Mouse (Mus musculus) lung, embryonic 14.5 days (tissue): ENCODE measurements around the gene Tomm40. TPM values are rescaled to one million over a fixed set of nuclear protein-coding genes. Genes with fewer than 3 reads are reported as not detected.
A peak's percentile ranks its signal among the peaks of the same experiment; 100 is the strongest.

Source experiments
- ATAC-seq: fragments of 200-750 bp; cut with Nextera tagmentation; 2 replicates; pipeline ENCODE4 v1.8.0; 2017; ENCODE audit warnings: mild to moderate bottlenecking, moderate TSS enrichment, moderate library complexity; ENCODE audit not compliant: insufficient read depth
- DNase-seq: peaks from one replicate; pipeline ENCODE4 v3.0.0-alpha.2; 2015
- H3K27ac ChIP-seq: fragments of 300-500 bp; sonication (generic); 2 replicates; pipeline ENCODE4 v1.5.1; 2014; ENCODE audit warnings: low read depth, mild to moderate bottlenecking, moderate library complexity
- H3K27me3 ChIP-seq: fragments of 300-500 bp; sonication (generic); 2 replicates; pipeline ENCODE4 v1.6.1; 2014; ENCODE audit warnings: low read length, control low read depth; ENCODE audit not compliant: insufficient read depth
- H3K36me3 ChIP-seq: fragments of 300-500 bp; sonication (generic); 2 replicates; pipeline ENCODE4 v1.6.1; 2014; ENCODE audit warnings: control low read depth; ENCODE audit not compliant: insufficient read depth
- H3K4me1 ChIP-seq: fragments of 300-500 bp; sonication (generic); 2 replicates; pipeline ENCODE4 v1.6.1; 2014; ENCODE audit warnings: antibody characterized with exemption, control low read depth; ENCODE audit not compliant: insufficient read depth
- H3K4me2 ChIP-seq: fragments of 300-500 bp; sonication (generic); 2 replicates; pipeline ENCODE4 v1.6.1; 2014; ENCODE audit warnings: mild to moderate bottlenecking
- H3K4me3 ChIP-seq: fragments of 300-500 bp; sonication (generic); 2 replicates; pipeline ENCODE4 v1.5.1; 2014; ENCODE audit warnings: low read depth, low read length
- H3K9ac ChIP-seq: fragments of 300-500 bp; sonication (generic); 2 replicates; pipeline ENCODE4 v1.6.1; 2014
- H3K9me3 ChIP-seq: fragments of 300-500 bp; sonication (generic); 2 replicates; pipeline ENCODE4 v1.6.1; 2016; ENCODE audit warnings: low read depth, low read length, control low read depth
- CTCF ChIP-seq: IDR thresholded peaks from 2 replicates; pipeline ENCODE4 v1.5.1; 2016; ENCODE audit warnings: antibody characterized with exemption, low read depth
- WGBS: fragments of 180-500 bp; shearing (Covaris S2); extraction: QIAGEN DNeasy Blood & Tissue Kit; methylation state at CpG from one replicate; pipeline ENCODE4 v1.1.7; 2014; 5-methylcytosine and 5-hydroxymethylcytosine counted together
- polyA plus RNA-seq: library from polyadenylated mRNA; unstranded; fragments of >200 nt; fragmentation: Nextera tagmentation; extraction: Ambion mirVana; gene quantifications from 2 replicates; pipeline ENCODE4 v1.2.1, GENCODE M21; 2014

Gene Tomm40
- polyA plus RNA-seq, 1 experiment from 2014 or later = 168 TPM

DNA sequence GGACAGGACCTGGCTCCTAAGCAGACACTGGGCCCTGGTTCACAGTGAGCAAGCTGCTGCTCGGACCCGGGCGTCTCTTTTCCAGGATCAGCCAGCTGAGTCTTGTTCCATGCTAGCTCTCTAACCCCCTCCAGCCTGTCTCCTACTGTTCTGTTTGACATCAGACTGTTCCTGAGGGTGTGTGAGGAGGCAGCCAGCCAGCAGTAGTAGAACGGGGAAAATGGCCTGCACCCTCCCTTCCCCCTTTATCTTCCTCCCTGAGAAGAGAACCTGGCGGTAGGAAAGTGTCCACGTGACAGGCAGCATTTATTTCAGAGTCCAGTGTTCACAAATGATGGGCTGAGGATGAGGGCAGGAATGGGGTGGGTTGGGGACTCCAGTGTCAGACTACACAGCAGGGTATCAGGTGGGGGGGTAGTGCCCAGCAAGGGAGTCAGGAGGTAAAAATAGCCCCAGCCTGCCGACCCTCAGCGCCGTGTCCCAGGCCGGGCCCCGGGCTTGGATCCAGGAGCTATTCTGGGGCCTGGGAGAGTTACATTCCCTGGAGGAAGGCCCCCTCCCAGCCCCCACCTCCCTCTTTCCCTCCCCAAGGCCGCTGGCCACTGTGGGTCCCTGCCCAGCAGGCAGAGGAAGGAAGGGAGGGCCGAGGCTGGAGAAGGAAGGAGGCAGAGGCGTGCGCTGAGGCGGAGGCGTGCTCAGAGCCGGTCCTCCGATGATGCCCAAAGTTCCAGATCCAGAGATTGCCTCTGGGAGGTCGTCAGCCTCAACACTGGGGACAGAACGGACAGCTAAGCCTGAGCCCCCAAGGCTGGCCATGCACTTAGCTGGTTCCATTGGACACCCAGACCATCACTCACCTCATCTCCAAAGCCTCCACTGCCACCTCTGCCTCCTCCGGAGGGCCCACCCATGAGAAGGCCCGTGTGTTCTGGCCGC, 40.9 kb upstream of the Tomm40 start:
- ATAC-seq = peak; percentile 74

GRCm38 (mm10) chr7:19755008-19755407, 39.8 kb upstream of the Tomm40 start:
- no peaks in the 10 kb centered on the region for H3K9me3 ChIP-seq
- ATAC-seq (no peak), DNase-seq (peak; percentile 16)
- WGBS = 88% methylated on average over 2 of the region's 2 CpGs
- TF ChIP-seq CTCF = peak; percentile 43
- peaks cover 33% of the 10 kb centered on the region for H3K36me3 ChIP-seq
- H3K4me2 ChIP-seq = no peak overlapping the region
- H3K4me3 ChIP-seq = no peak overlapping the region
- peaks cover 9% of the 10 kb centered on the region; the same call in 1 of the 2 replicates for H3K4me1 ChIP-seq
- peak overlapping the region; percentile 87 for H3K27ac ChIP-seq
- H3K9ac ChIP-seq = no peak overlapping the region
- no peaks in the 10 kb centered on the region for H3K27me3 ChIP-seq

More for the DNA sequence above, 40.9 kb upstream of the Tomm40 start:
- Histone ChIP-seq H3K27ac (peak overlapping the region; percentile 87), H3K27me3 (no peaks in the 10 kb centered on the region), H3K9me3 (no peaks in the 10 kb centered on the region), H3K9ac (peak overlapping the region; percentile 4; the same call in 1 of the 2 replicates), H3K4me2 (peak overlapping the region; percentile 3; the same call in 1 of the 2 replicates), H3K4me3 (no peak overlapping the region), H3K4me1 (peaks cover 5% of the 10 kb centered on the region; the same call in 1 of the 2 replicates), H3K36me3 (peaks cover 38% of the 10 kb centered on the region)
- TF ChIP-seq CTCF = no peak
- WGBS = 55% methylated on average over 23 of the region's 24 CpGs
- peak; percentile 66 for DNase-seq

GRCm38 (mm10) chr7:19754065-19754464, 38.8 kb upstream of the Tomm40 start:
- H3K4me2 ChIP-seq = 0 out of 2 replicates have a peak overlapping the region, but pooled peaks have one; percentile 7
- no peak overlapping the region for H3K4me3 ChIP-seq
- H3K4me1 ChIP-seq = peaks cover 9% of the 10 kb centered on the region; the same call in 1 of the 2 replicates
- DNase-seq = no peak
- H3K9ac ChIP-seq = no peak overlapping the region
- H3K27me3 ChIP-seq = no peaks in the 10 kb centered on the region
- H3K36me3 ChIP-seq = peaks cover 25% of the 10 kb centered on the region
- TF ChIP-seq CTCF = no peak
- ATAC-seq = no peak
- H3K27ac ChIP-seq = peak overlapping the region; percentile 71
- WGBS = 66% methylated on average over 1 of the region's 1 CpGs
- no peaks in the 10 kb centered on the region for H3K9me3 ChIP-seq

DNA sequence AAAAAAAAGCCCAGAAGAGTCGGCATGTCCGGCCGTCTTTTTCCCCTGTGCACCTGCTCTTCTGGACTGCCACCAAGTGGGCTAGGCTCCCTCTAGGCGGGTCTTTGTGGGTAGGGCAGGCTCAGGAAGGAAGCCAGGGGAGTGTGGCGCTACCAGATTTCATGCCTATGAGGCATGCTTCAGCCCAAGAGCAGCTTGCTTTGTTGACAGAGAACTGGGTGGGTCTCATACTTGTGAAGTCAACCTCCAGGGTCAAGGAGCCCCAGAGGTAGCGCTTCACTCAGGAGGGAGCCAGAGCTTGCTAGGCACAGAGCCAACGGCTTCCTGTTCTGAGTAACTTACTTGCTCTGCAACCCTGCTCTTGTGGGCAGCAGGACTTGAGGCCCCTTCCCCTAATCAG, 38.3 kb upstream of the Tomm40 start:
- H3K4me1 ChIP-seq = peaks cover 9% of the 10 kb centered on the region; the same call in 1 of the 2 replicates
- H3K9ac ChIP-seq = no peak overlapping the region
- H3K36me3 ChIP-seq = peaks cover 20% of the 10 kb centered on the region
- no peak overlapping the region for H3K4me3 ChIP-seq
- DNase-seq (peak; percentile 82), ATAC-seq (no peak)
- no peaks in the 10 kb centered on the region for H3K27me3 ChIP-seq
- 0 out of 2 replicates have a peak overlapping the region, but pooled peaks have one; percentile 7 for H3K4me2 ChIP-seq
- 51% methylated on average over 7 of the region's 7 CpGs for WGBS
- peak; percentile 36 for TF ChIP-seq CTCF
- H3K9me3 ChIP-seq = no peaks in the 10 kb centered on the region
- H3K27ac ChIP-seq = peak overlapping the region; percentile 71

DNA sequence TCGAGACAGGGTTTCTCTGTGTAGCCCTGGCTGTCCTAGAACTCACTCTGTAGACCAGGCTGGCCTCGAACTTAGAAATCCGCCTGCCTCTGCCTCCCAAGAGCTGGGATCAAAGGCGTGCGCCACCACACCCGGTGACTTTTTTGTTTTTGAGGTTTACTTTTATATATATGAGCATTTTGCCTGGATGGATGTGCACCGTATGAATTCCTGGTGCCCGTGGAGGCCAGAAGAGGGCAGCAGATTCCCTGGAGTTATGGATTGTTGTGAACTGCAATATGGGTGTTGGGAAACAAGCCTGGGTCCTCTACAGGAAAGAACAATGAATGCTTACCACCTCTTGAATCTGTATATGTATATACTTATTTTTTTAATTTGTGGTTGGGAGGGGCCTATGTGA, 37.4 kb upstream of the Tomm40 start:
- H3K27ac ChIP-seq = no peak overlapping the region
- no peak for ATAC-seq
- peak; percentile 52 for TF ChIP-seq CTCF
- no peak overlapping the region for H3K4me3 ChIP-seq
- 71% methylated on average over 8 of the region's 8 CpGs for WGBS
- H3K36me3 ChIP-seq = peaks cover 11% of the 10 kb centered on the region; the same call in 1 of the 2 replicates
- H3K9me3 ChIP-seq = no peaks in the 10 kb centered on the region
- H3K27me3 ChIP-seq = no peaks in the 10 kb centered on the region
- H3K4me2 ChIP-seq = no peak overlapping the region
- peak; percentile 43 for DNase-seq
- H3K9ac ChIP-seq = no peak overlapping the region
- peaks cover 11% of the 10 kb centered on the region; the same call in 1 of the 2 replicates for H3K4me1 ChIP-seq

- H3K27ac ChIP-seq = peak overlapping the region; percentile 85; the same call in 1 of the 2 replicates
- peaks cover 23% of the 10 kb centered on the region for H3K4me1 ChIP-seq
- no peak overlapping the region for H3K4me2 ChIP-seq
- no peak overlapping the region for H3K9ac ChIP-seq
- DNase-seq (no peak), ATAC-seq (no peak)
- no peak overlapping the region for H3K4me3 ChIP-seq
- WGBS = 44% methylated on average over 4 of the region's 4 CpGs
- H3K9me3 ChIP-seq = no peaks in the 10 kb centered on the region
- H3K27me3 ChIP-seq = no peaks in the 10 kb centered on the region
- peaks cover 5% of the 10 kb centered on the region; the same call in 1 of the 2 replicates for H3K36me3 ChIP-seq
- TF ChIP-seq CTCF = no peak
Measured at GRCm38 (mm10) chr7:19751070-19751383, 35.8 kb upstream of the Tomm40 start.
